Mouse (Mus musculus): ENCODE data around the gene Med4. TPM values are rescaled to one million over a fixed set of nuclear protein-coding genes. Genes with fewer than 3 reads are reported as not detected.
"Not testable (repeated sequence)": the region's sequence is repeated elsewhere in the genome, so short reads cannot be mapped to it uniquely, and the experiment has no call there.

The Med4 gene
- total RNA-seq, 2 experiments from 2014 or later, result 29.5 to 31.3 TPM

- no peak for DNase-seq (ENCODE audit: low spot score in 2 of 2)
Observed at GRCm38 (mm10) chr14:73501283-73501682, 8.5 kb upstream of the Med4 start.

- no peak for DNase-seq (ENCODE audit: low spot score in 2 of 2)
Observed at GRCm38 (mm10) chr14:73501721-73502120, 8.1 kb upstream of the Med4 start.

- DNase-seq (ENCODE audit: low spot score in 2 of 2), result peak; percentile 56 to 77
Observed at GRCm38 (mm10) chr14:73502591-73503184, 7.1 kb upstream of the Med4 start.

GRCm38 (mm10) chr14:73503237-73503933 is 6.4 kb upstream of the Med4 start:
- DNase-seq (ENCODE audit: low spot score in 2 of 2), result no peak

GRCm38 (mm10) chr14:73506283-73506682 is 3.5 kb upstream of the Med4 start:
- DNase-seq (ENCODE audit: low spot score in 2 of 2), result no peak

GRCm38 (mm10) chr14:73507200-73507599 is 2.6 kb upstream of the Med4 start:
- no peak for DNase-seq (ENCODE audit: low spot score in 2 of 2)

- DNase-seq (ENCODE audit: low spot score in 2 of 2), result no peak
Observed at GRCm38 (mm10) chr14:73507702-73508376, 2.0 kb upstream of the Med4 start.

GRCm38 (mm10) chr14:73508630-73509395 is 1.0 kb upstream of the Med4 start:
- no peak for DNase-seq (ENCODE audit: low spot score in 2 of 2)

- DNase-seq (ENCODE audit: low spot score in 2 of 2), result no peak
Observed at GRCm38 (mm10) chr14:73524136-73524535, 14.3 kb downstream of the Med4 start.

GRCm38 (mm10) chr14:73524766-73525448 is 15.1 kb downstream of the Med4 start, which contains the start of gene Sucla2:
Gene Sucla2, plus strand, starts transcription at chr14:73525319.
- DNase-seq (ENCODE audit: low spot score in 2 of 2), result peak; percentile 96 to 99

- DNase-seq (ENCODE audit: low spot score in 2 of 2), result not testable (repeated sequence)
Observed at GRCm38 (mm10) chr14:73528661-73529060, 18.8 kb downstream of the Med4 start.

- no peak for DNase-seq (ENCODE audit: low spot score in 2 of 2)
Observed at GRCm38 (mm10) chr14:73533755-73534465, 24.1 kb downstream of the Med4 start.

- no peak for DNase-seq (ENCODE audit: low spot score in 2 of 2)
Observed at GRCm38 (mm10) chr14:73535641-73536040, 25.8 kb downstream of the Med4 start.

GRCm38 (mm10) chr14:73543781-73544180 is 34.0 kb downstream of the Med4 start:
- DNase-seq (ENCODE audit: low spot score in 2 of 2), result no peak

GRCm38 (mm10) chr14:73547034-73547433 is 37.2 kb downstream of the Med4 start:
- DNase-seq (ENCODE audit: low spot score in 2 of 2), result no peak

GRCm38 (mm10) chr14:73548051-73548450 is 38.2 kb downstream of the Med4 start, which contains the start of gene Nudt15:
Gene Nudt15, minus strand, starts transcription at chr14:73548242.
- DNase-seq (ENCODE audit: low spot score in 2 of 2), result no peak

- no peak for DNase-seq (ENCODE audit: low spot score in 2 of 2)
Observed at GRCm38 (mm10) chr14:73550291-73550690, 40.5 kb downstream of the Med4 start.

GRCm38 (mm10) chr14:73550732-73551131 is 40.9 kb downstream of the Med4 start:
- DNase-seq (ENCODE audit: low spot score in 2 of 2), result peak in 1 of 2 experiments; percentile 7

GRCm38 (mm10) chr14:73551164-73551563 is 41.3 kb downstream of the Med4 start:
- DNase-seq (ENCODE audit: low spot score in 2 of 2), result no peak
